Mouse (Mus musculus) heart, postnatal 4 days (tissue): ENCODE data around the gene Asic1. TPM values are rescaled to one million over a fixed set of nuclear protein-coding genes. Genes with fewer than 3 reads are reported as not detected.

Experiments used
- DNase-seq: peaks from one replicate; pipeline ENCODE4 v3.0.0; 2021
- total RNA-seq, 2 experiments: library from RNA; stranded (reverse); gene quantifications; 2 replicates each; pipeline ENCODE4 v1.2.3; 2021

The Asic1 gene
- 1 to 10 TPM in 1 of 2 experiments, under 1 TPM in 1; 0.77 to 1.0 TPM for total RNA-seq

- DNase-seq, result peak; percentile 73
Measured at GRCm38 (mm10) chr15:99670154-99670821, at the start of gene Asic1. Gene Asic1, plus strand, starts transcription at chr15:99670368.

GRCm38 (mm10) chr15:99622063-99622462 lies 48.1 kb upstream of the Asic1 start:
- no peak for DNase-seq

GRCm38 (mm10) chr15:99631618-99632017 lies 38.5 kb upstream of the Asic1 start:
- no peak for DNase-seq

- DNase-seq, result no peak
Measured at GRCm38 (mm10) chr15:99634702-99635101, 35.5 kb upstream of the Asic1 start.

- DNase-seq, result no peak
Measured at GRCm38 (mm10) chr15:99637405-99638123, 32.6 kb upstream of the Asic1 start.

- no peak for DNase-seq
Measured at GRCm38 (mm10) chr15:99638124-99638485, 32.1 kb upstream of the Asic1 start.

GRCm38 (mm10) chr15:99642622-99643021 lies 27.5 kb upstream of the Asic1 start:
- DNase-seq, result no peak

- DNase-seq, result no peak
Measured at GRCm38 (mm10) chr15:99643832-99644231, 26.3 kb upstream of the Asic1 start.

- DNase-seq, result peak; percentile 26
Measured at GRCm38 (mm10) chr15:99644776-99645175, 25.4 kb upstream of the Asic1 start.

- DNase-seq, result no peak
Measured at GRCm38 (mm10) chr15:99648326-99648725, 21.8 kb upstream of the Asic1 start.

GRCm38 (mm10) chr15:99649067-99649761 lies 21.0 kb upstream of the Asic1 start:
- DNase-seq, result no peak

- DNase-seq, result no peak
Measured at GRCm38 (mm10) chr15:99650304-99650703, 19.9 kb upstream of the Asic1 start.

- DNase-seq, result peak; percentile 98
Measured at GRCm38 (mm10) chr15:99651163-99651872, 18.9 kb upstream of the Asic1 start, which contains the start of gene Racgap1. Gene Racgap1, minus strand, starts transcription at chr15:99651656.

GRCm38 (mm10) chr15:99651984-99652872 lies 17.9 kb upstream of the Asic1 start:
- no peak for DNase-seq

GRCm38 (mm10) chr15:99653291-99653690 lies 16.9 kb upstream of the Asic1 start:
- no peak for DNase-seq

- DNase-seq, result no peak
Measured at GRCm38 (mm10) chr15:99653876-99654275, 16.3 kb upstream of the Asic1 start.

GRCm38 (mm10) chr15:99655956-99656355 lies 14.2 kb upstream of the Asic1 start:
- DNase-seq, result no peak

- DNase-seq, result no peak
Measured at GRCm38 (mm10) chr15:99658437-99658836, 11.7 kb upstream of the Asic1 start.

- no peak for DNase-seq
Measured at GRCm38 (mm10) chr15:99661121-99661830, 8.9 kb upstream of the Asic1 start.

- DNase-seq, result no peak
Measured at GRCm38 (mm10) chr15:99662371-99662770, 7.8 kb upstream of the Asic1 start.
